Mouse (Mus musculus) embryonic facial prominence, embryonic 11.5 days (tissue): ENCODE measurements around the gene Serpina6. TPM values are rescaled to one million over a fixed set of nuclear protein-coding genes. Genes with fewer than 3 reads are reported as not detected.
"Not testable (repeated sequence)": the region's sequence is repeated elsewhere in the genome, so short reads cannot be mapped to it uniquely, and the experiment has no call there.

ENCODE experiments used
- ATAC-seq: fragments of 200-750 bp; cut with Nextera tagmentation; replicated peaks from 2 replicates; pipeline ENCODE4 v1.8.0; 2017; ENCODE audit warnings: low read depth; ENCODE audit not compliant: insufficient number of reproducible peaks, low FRiP score, low TSS enrichment
- DNase-seq: peaks from one replicate; pipeline ENCODE4 v3.0.0-alpha.2; 2015; ENCODE audit warnings: low spot score
- H3K27ac ChIP-seq: fragments of 300-500 bp; sonication (generic); replicated peaks from 2 replicates; pipeline ENCODE4 v1.5.1; 2014; ENCODE audit warnings: mild to moderate bottlenecking, low read depth, low read length, control low read depth
- H3K27me3 ChIP-seq: fragments of 300-500 bp; sonication (generic); 2 replicates; pipeline ENCODE4 v1.6.1; 2014; ENCODE audit warnings: mild to moderate bottlenecking, low read length, moderate library complexity, mixed read lengths; ENCODE audit not compliant: control insufficient read depth, insufficient read depth
- H3K36me3 ChIP-seq: fragments of 300-500 bp; sonication (generic); replicated peaks from 2 replicates; pipeline ENCODE4 v1.6.1; 2014; ENCODE audit warnings: low read depth, mild to moderate bottlenecking, low read length, moderate library complexity, mixed read lengths; ENCODE audit not compliant: control insufficient read depth, insufficient read depth
- H3K4me1 ChIP-seq: fragments of 300-500 bp; sonication (generic); 2 replicates; pipeline ENCODE4 v1.6.1; 2014; ENCODE audit warnings: low read length, mixed read lengths; ENCODE audit not compliant: control insufficient read depth, insufficient read depth
- H3K4me2 ChIP-seq: fragments of 300-500 bp; sonication (generic); 2 replicates; pipeline ENCODE4 v1.6.1; 2014; ENCODE audit warnings: low read depth, mild to moderate bottlenecking, control low read depth, low read length, moderate library complexity
- H3K4me3 ChIP-seq: fragments of 300-500 bp; sonication (generic); 2 replicates; pipeline ENCODE4 v1.5.1; 2014; ENCODE audit warnings: low read depth, low read length, control low read depth
- H3K9ac ChIP-seq: fragments of 300-500 bp; sonication (generic); replicated peaks from 2 replicates; pipeline ENCODE4 v1.6.1; 2014; ENCODE audit warnings: mild to moderate bottlenecking, control low read depth, low read length
- H3K9me3 ChIP-seq: fragments of 300-500 bp; sonication (generic); replicated peaks from 2 replicates; pipeline ENCODE4 v1.6.1; 2016; ENCODE audit warnings: mild to moderate bottlenecking, low read length, inconsistent platforms, mixed read lengths; ENCODE audit not compliant: control insufficient read depth
- WGBS: fragments of 180-500 bp; shearing (Covaris S2); extraction: QIAGEN DNeasy Blood & Tissue Kit; methylation state at CpG from one replicate; pipeline ENCODE4 v1.1.7; 2014; 5-methylcytosine and 5-hydroxymethylcytosine counted together
- polyA plus RNA-seq: library from polyadenylated mRNA; unstranded; fragments of >200 nt; fragmentation: Nextera tagmentation; extraction: Ambion mirVana; gene quantifications from 2 replicates; pipeline ENCODE4 v1.2.1, GENCODE M21; 2014

Serpina6 gene
- polyA plus RNA-seq, 1 experiment from 2014 or later, result 0.55 TPM

- WGBS, result 85% methylated on average over 3 of the region's 3 CpGs
- Histone ChIP-seq H3K27ac (no peak overlapping the region), H3K4me1 (no peaks in the 10 kb centered on the region), H3K27me3 (no peaks in the 10 kb centered on the region), H3K4me3 (no peak overlapping the region), H3K4me2 (no peak overlapping the region), H3K9ac (no peak overlapping the region), H3K36me3 (no peaks in the 10 kb centered on the region), H3K9me3 (no peaks in the 10 kb centered on the region)
- DNase-seq (no peak), ATAC-seq (no peak)
These were observed 28.4 kb upstream of the Serpina6 start for GRCm38 (mm10) chr12:103685386-103685785.

GRCm38 (mm10) chr12:103683775-103684174, 26.8 kb upstream of the Serpina6 start:
- no peak overlapping the region for H3K27ac ChIP-seq
- H3K9ac ChIP-seq, result no peak overlapping the region
- no peaks in the 10 kb centered on the region for H3K4me1 ChIP-seq
- 61% methylated on average over 4 of the region's 4 CpGs for WGBS
- no peak overlapping the region for H3K4me3 ChIP-seq
- ATAC-seq (no peak), DNase-seq (no peak)
- H3K4me2 ChIP-seq, result no peak overlapping the region
- H3K27me3 ChIP-seq, result no peaks in the 10 kb centered on the region
- H3K36me3 ChIP-seq, result no peaks in the 10 kb centered on the region
- no peaks in the 10 kb centered on the region for H3K9me3 ChIP-seq

- no peak overlapping the region for H3K27ac ChIP-seq
- H3K4me2 ChIP-seq, result no peak overlapping the region
- H3K9me3 ChIP-seq, result no peaks in the 10 kb centered on the region
- H3K4me1 ChIP-seq, result no peaks in the 10 kb centered on the region
- WGBS, result 79% methylated on average over 2 of the region's 2 CpGs
- no peak overlapping the region for H3K9ac ChIP-seq
- no peaks in the 10 kb centered on the region for H3K36me3 ChIP-seq
- no peak for ATAC-seq
- no peak overlapping the region for H3K4me3 ChIP-seq
- no peaks in the 10 kb centered on the region for H3K27me3 ChIP-seq
- DNase-seq, result no peak
These were observed 24.7 kb upstream of the Serpina6 start for GRCm38 (mm10) chr12:103681739-103682138.

GRCm38 (mm10) chr12:103681169-103681568, 24.2 kb upstream of the Serpina6 start:
- no peaks in the 10 kb centered on the region for H3K4me1 ChIP-seq
- H3K27me3 ChIP-seq, result no peaks in the 10 kb centered on the region
- H3K27ac ChIP-seq, result no peak overlapping the region
- H3K36me3 ChIP-seq, result no peaks in the 10 kb centered on the region
- H3K4me2 ChIP-seq, result no peak overlapping the region
- ATAC-seq (no peak), DNase-seq (no peak)
- 71% methylated on average over 2 of the region's 2 CpGs for WGBS
- no peaks in the 10 kb centered on the region for H3K9me3 ChIP-seq
- no peak overlapping the region for H3K4me3 ChIP-seq
- H3K9ac ChIP-seq, result no peak overlapping the region

- H3K9ac ChIP-seq, H3K27me3 ChIP-seq, H3K36me3 ChIP-seq, ATAC-seq, H3K4me1 ChIP-seq, H3K4me3 ChIP-seq, DNase-seq, H3K4me2 ChIP-seq, H3K9me3 ChIP-seq, H3K27ac ChIP-seq: not testable (repeated sequence)
- WGBS, result 93% methylated on average over 1 of the region's 1 CpGs
These were observed 22.8 kb upstream of the Serpina6 start for GRCm38 (mm10) chr12:103679853-103680252.

- H3K4me1 ChIP-seq, result no peaks in the 10 kb centered on the region
- H3K4me3 ChIP-seq, result no peak within 1 kb of the TSS
- H3K4me2 ChIP-seq, result no peak within 1 kb of the TSS
- ATAC-seq, result no peak
- H3K36me3 ChIP-seq, result no peaks in the 10 kb centered on the region
- no peak within 1 kb of the TSS for H3K27ac ChIP-seq
- no peak within 1 kb of the TSS for H3K9ac ChIP-seq
- no peak for DNase-seq
- 92% methylated on average over 1 of the region's 1 CpGs for WGBS
- no peaks in the 10 kb centered on the region for H3K9me3 ChIP-seq
- no peaks in the 10 kb centered on the region for H3K27me3 ChIP-seq
These were observed 19.0 kb upstream of the Serpina6 start, which contains the start of gene Serpina16 for GRCm38 (mm10) chr12:103676039-103676438. TSS of gene Serpina16 (minus strand) at chr12:103676139.

- DNase-seq, result no peak
- 85% methylated on average over 2 of the region's 2 CpGs for WGBS
These were observed 16.2 kb upstream of the Serpina6 start for GRCm38 (mm10) chr12:103673179-103673578.

GRCm38 (mm10) chr12:103671483-103671882, 14.5 kb upstream of the Serpina6 start:
- Histone ChIP-seq H3K4me1 (no peaks in the 10 kb centered on the region), H3K4me2 (no peak overlapping the region), H3K9me3 (no peaks in the 10 kb centered on the region), H3K9ac (no peak overlapping the region), H3K36me3 (no peaks in the 10 kb centered on the region), H3K27ac (no peak overlapping the region), H3K4me3 (no peak overlapping the region), H3K27me3 (no peaks in the 10 kb centered on the region)
- ATAC-seq, result no peak
- 74% methylated on average over 3 of the region's 3 CpGs for WGBS
- no peak for DNase-seq

More at GRCm38 (mm10) chr12:103673179-103673578, 16.2 kb upstream of the Serpina6 start:
- Histone ChIP-seq H3K27me3 (no peaks in the 10 kb centered on the region), H3K9ac (no peak overlapping the region), H3K4me1 (no peaks in the 10 kb centered on the region), H3K4me2 (no peak overlapping the region), H3K9me3 (no peaks in the 10 kb centered on the region), H3K4me3 (no peak overlapping the region), H3K36me3 (no peaks in the 10 kb centered on the region), H3K27ac (no peak overlapping the region)
- no peak for ATAC-seq
